Mouse (Mus musculus) left cerebral cortex, adult 2 months (tissue): Measurements from ENCODE around the gene Gtf3c5. TPM values are rescaled to one million over a fixed set of nuclear protein-coding genes. Genes with fewer than 3 reads are reported as not detected.
A peak's percentile ranks its signal among the peaks of the same experiment; 100 is the strongest.

Source experiments
- DNase-seq, 2 experiments: peaks; one replicate each; pipeline ENCODE4 v3.0.0; 2021 to 2022; ENCODE audit warnings: low spot score in 2 of 2, mixed read lengths in 1 of 2; ENCODE audit errors: extremely low spot score in 1 of 2
- H3K27ac ChIP-seq: fragments of 200-600 bp; 2 replicates; pipeline ENCODE4 v1.8.1; 2022
- H3K4me3 ChIP-seq: fragments of 200-600 bp; 2 replicates; pipeline ENCODE4 v1.8.1; 2022
- CTCF ChIP-seq: fragments of 200-600 bp; IDR thresholded peaks from 2 replicates; pipeline ENCODE4 v1.8.1; 2022; ENCODE audit warnings: antibody characterized with exemption, mild to moderate bottlenecking, moderate library complexity
- intact Hi-C: fragments of 180-260 bp; cut with DNase I; formaldehyde crosslinking; loops from one replicate; pipeline ENCODE4 v1.15.1; 2025
- total RNA-seq, 2 experiments: library from RNA; stranded (reverse); gene quantifications; 2 replicates each; pipeline ENCODE4 v1.2.3; 2021

Gene Gtf3c5
- total RNA-seq, 2 experiments from 2014 or later = 18.3 TPM

GRCm38 (mm10) chr2:28557452-28557851 lies 26.1 kb downstream of the Gtf3c5 start:
- DNase-seq = no peak
- intact Hi-C loops = no loop called here
- no peak overlapping the region for H3K4me3 ChIP-seq
- no peak for TF ChIP-seq CTCF
- no peak overlapping the region for H3K27ac ChIP-seq

GRCm38 (mm10) chr2:28552301-28552700 lies 31.2 kb downstream of the Gtf3c5 start:
- TF ChIP-seq CTCF = no peak
- Histone ChIP-seq H3K4me3 (no peak overlapping the region), H3K27ac (no peak overlapping the region)
- DNase-seq = no peak
- intact Hi-C loops = no loop called here

DNA sequence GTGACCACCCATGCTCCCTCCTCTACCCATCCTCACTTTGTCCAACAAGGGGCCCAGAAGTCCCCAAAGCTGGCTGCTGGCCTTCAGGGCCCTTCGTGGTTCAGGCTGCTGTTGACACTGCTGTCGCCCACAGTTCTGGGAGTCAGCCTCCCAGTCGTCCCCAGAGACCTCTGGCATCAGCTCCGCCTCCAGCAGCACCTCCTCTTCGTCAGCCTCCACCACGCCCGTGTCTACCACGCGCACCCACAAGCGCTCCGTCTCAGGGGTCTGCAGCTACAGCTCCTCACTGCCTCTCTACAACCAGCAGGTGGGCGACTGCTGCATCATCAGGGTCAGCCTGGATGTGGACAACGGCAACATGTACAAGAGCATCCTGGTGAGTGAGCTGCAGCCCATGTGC lies 34.4 kb downstream of the Gtf3c5 start:
- Histone ChIP-seq H3K27ac (no peak overlapping the region), H3K4me3 (no peak overlapping the region)
- intact Hi-C loops = no loop called here
- DNase-seq = no peak
- no peak for TF ChIP-seq CTCF

- H3K4me3 ChIP-seq = no peak overlapping the region
- TF ChIP-seq CTCF = peak; percentile 86
- peak; percentile 80 to 83 for DNase-seq
- intact Hi-C loops = loop anchor here (1.0 kb wide), 2 partner anchors 30 to 33 kb away; no protein-coding TSS in a partner anchor
- no peak overlapping the region for H3K27ac ChIP-seq
Measured at GRCm38 (mm10) chr2:28547237-28548172, 36.0 kb downstream of the Gtf3c5 start.

- H3K27ac ChIP-seq = no peak overlapping the region
- intact Hi-C loops = no loop called here
- TF ChIP-seq CTCF = no peak
Measured at GRCm38 (mm10) chr2:28546560-28546959, 37.0 kb downstream of the Gtf3c5 start.

DNA sequence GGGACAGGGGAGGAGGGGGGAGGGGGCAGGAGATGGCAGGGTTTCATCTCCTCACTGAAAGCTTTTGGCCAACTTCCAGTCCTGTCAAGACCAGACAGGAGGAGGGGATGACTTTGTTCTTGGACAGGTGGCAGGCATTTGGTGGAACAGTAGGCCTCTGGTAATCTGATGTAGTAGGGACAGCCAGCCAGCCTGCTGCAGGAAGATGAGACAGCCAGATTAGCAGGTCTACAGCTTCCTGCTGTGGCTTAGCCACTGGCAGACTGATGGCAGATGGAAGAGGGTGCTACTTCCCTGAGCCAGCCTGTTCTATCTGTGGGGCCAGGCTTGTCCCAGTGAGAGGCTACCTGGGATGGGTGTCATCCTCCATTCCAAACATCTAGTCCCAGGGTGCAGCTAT lies 37.6 kb downstream of the Gtf3c5 start:
- DNase-seq = no peak
- peak overlapping the region; percentile 5; the same call in 1 of the 2 replicates for H3K27ac ChIP-seq
- intact Hi-C loops = no loop called here
- TF ChIP-seq CTCF = no peak
- no peak overlapping the region for H3K4me3 ChIP-seq

More at GRCm38 (mm10) chr2:28546560-28546959, 37.0 kb downstream of the Gtf3c5 start:
- DNase-seq = no peak
- H3K4me3 ChIP-seq = no peak overlapping the region

DNA sequence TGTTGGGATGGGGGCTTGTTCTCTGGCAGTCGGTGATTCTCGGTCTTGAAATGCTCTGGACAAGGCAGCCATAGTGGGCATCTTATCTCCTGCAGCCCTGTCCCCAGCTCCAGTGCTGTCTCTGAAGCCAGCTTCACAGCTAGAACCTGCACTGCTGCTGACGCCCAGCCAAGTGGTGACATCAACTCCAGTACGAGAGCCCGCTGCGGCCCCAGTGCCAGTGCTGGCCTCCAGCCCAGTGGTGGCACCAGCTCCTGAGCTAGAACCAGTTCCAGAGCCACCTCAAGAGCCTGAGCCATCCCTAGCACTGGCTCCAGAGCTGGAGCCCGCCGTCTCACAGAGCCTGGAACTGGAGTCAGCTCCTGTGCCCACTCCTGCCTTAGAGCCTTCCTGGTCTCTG lies 39.7 kb downstream of the Gtf3c5 start:
- TF ChIP-seq CTCF = no peak
- Histone ChIP-seq H3K27ac (no peak overlapping the region), H3K4me3 (no peak overlapping the region)
- DNase-seq = peak in 1 of 2 experiments; percentile 49
- intact Hi-C loops = no loop called here

DNA sequence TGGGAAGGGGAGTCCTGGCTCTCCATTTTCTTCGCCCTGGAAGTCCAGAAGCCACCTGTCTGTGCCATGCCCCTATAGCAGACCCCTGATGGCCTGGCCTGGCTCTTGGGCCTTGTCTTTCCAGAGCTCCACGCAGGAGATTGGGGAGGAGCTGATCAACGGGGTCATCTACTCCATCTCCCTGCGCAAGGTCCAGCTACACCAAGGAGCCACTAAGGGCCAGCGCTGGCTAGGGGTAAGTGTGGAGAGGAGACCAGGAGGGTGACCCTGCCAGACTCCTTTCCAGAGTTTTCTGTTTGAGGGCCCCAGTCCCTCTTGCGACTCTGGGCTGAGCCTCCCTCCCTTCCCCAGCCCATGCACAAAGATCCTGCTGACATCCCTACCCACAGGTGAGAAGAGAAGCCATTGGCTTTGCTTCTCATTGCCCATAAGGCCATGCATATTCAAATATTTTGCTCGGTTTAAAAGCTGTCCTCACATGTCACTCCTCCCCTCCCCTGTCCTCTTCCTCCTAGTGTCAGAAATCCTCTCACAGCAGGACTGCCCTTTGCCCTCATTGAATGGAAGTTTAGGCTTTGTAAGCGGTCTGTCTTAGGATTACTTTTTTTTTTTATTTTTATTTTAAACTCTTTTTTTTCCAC lies 42.8 kb downstream of the Gtf3c5 start:
- Histone ChIP-seq H3K4me3 (no peak overlapping the region), H3K27ac (no peak overlapping the region; the same call in 1 of the 2 replicates)
- no peak for DNase-seq
- TF ChIP-seq CTCF = no peak
- intact Hi-C loops = no loop called here

- Histone ChIP-seq H3K4me3 (no peak overlapping the region), H3K27ac (peak overlapping the region; percentile 61)
- TF ChIP-seq CTCF = no peak
- no peak for DNase-seq
- intact Hi-C loops = no loop called here
Measured at GRCm38 (mm10) chr2:28539949-28540348, 43.6 kb downstream of the Gtf3c5 start.

DNA sequence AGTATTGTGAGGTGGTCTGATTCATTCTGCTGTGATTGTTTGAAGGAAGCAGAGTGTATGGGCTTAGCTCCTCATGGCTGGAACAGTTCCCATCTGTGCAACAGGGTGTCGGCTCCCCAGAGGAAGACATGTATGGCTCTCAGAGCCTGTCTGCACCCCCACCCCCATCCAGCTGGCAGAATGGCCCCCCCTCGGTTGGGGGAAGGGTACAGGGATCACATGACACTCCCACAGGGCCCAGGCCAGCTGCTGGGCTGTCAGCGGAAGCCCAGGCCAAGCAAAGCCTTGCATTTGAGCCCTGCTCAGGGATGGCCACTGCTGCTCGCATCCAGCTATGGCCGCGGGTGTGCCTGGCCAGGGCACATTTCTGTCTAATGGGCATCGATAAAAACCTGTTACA lies 44.3 kb downstream of the Gtf3c5 start:
- intact Hi-C loops = no loop called here
- H3K27ac ChIP-seq = peak overlapping the region; percentile 61
- peak; percentile 60 to 68 for DNase-seq
- no peak for TF ChIP-seq CTCF
- no peak overlapping the region for H3K4me3 ChIP-seq

- intact Hi-C loops = no loop called here
- TF ChIP-seq CTCF = no peak
- DNase-seq = no peak
- peak overlapping the region; percentile 61 for H3K27ac ChIP-seq
- H3K4me3 ChIP-seq = no peak overlapping the region
Measured at GRCm38 (mm10) chr2:28538817-28539128, 44.8 kb downstream of the Gtf3c5 start.

DNA sequence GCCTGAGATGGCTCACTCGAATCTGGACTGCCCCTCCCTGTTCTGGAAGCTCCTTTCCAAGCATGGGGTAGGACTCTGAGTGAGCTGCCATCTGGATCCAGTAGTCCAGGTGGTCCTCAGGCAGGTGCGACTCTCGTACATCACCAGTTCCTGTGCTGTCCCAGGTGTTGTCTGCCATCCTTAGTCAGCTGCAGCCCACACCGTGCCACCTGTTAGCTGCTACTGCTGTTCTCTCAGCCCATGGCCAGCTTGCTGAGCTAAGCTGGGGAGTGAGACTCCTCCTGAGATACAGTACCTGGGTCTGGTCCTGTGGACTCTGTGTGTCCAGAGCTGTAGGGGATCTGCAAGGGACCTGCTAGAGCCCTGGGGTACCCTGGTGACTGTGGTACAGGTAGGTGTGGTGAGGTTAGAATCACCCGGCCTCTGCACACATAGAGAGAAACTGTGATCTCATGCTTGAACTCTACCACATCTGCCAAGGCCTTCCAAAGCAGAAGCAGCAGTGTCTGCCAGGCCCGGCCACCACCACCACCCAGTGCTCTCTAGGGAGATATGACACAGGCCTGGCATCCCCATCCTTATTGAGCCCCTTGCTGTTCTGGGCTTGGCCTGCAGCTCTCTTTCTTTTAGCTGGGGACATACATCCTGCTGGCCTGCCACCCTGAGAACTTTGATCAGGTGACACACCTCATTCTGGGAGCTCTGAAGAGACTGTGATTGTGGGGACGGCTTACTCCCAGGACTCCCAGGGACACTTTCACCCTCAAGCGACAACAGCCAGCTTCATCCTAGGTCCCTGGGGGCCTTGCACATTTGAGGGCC lies 45.3 kb downstream of the Gtf3c5 start:
- Histone ChIP-seq H3K27ac (peak overlapping the region; percentile 64), H3K4me3 (no peak overlapping the region)
- TF ChIP-seq CTCF = no peak
- intact Hi-C loops = no loop called here
- no peak for DNase-seq
